Mouse (Mus musculus) hindbrain, embryonic 10.5 days (tissue): ENCODE results near the gene Pde1a. TPM values are rescaled to one million over a fixed set of nuclear protein-coding genes. Genes with fewer than 3 reads are reported as not detected.

Experiments used
- DNase-seq: peaks from one replicate; pipeline ENCODE4 v3.0.0-alpha.2; 2017; ENCODE audit warnings: low spot score
- H3K27ac ChIP-seq: fragments of 300-500 bp; sonication (generic); 2 replicates; pipeline ENCODE4 v1.5.1; 2016; ENCODE audit warnings: mild to moderate bottlenecking, moderate library complexity
- H3K27me3 ChIP-seq: fragments of 300-500 bp; sonication (generic); 2 replicates; pipeline ENCODE4 v1.6.1; 2016; ENCODE audit warnings: mild to moderate bottlenecking; ENCODE audit not compliant: poor library complexity, insufficient read depth, severe bottlenecking
- H3K36me3 ChIP-seq: fragments of 300-500 bp; sonication (generic); 2 replicates; pipeline ENCODE4 v1.6.1; 2016; ENCODE audit warnings: mild to moderate bottlenecking, moderate library complexity
- H3K4me1 ChIP-seq: fragments of 300-500 bp; sonication (generic); replicated peaks from 2 replicates; pipeline ENCODE4 v1.6.1; 2016; ENCODE audit warnings: mild to moderate bottlenecking
- H3K4me3 ChIP-seq: fragments of 300-500 bp; sonication (generic); 2 replicates; pipeline ENCODE4 v1.5.1; 2016; ENCODE audit warnings: mild to moderate bottlenecking, moderate library complexity
- H3K9me3 ChIP-seq: fragments of 300-500 bp; sonication (generic); 2 replicates; pipeline ENCODE4 v1.6.1; 2016; ENCODE audit warnings: mild to moderate bottlenecking, moderate library complexity
- WGBS: fragments of 180-500 bp; shearing (Covaris S2); methylation state at CpG from one replicate; pipeline ENCODE4 v1.1.7; 2016; 5-methylcytosine and 5-hydroxymethylcytosine counted together
- polyA plus RNA-seq: library from polyadenylated mRNA; unstranded; fragments of >200 nt; fragmentation: Nextera tagmentation; extraction: Ambion mirVana; gene quantifications from 2 replicates; pipeline ENCODE4 v1.2.1, GENCODE M21; 2016

The Pde1a gene
- polyA plus RNA-seq, 1 experiment from 2014 or later: 0.55 TPM

DNA sequence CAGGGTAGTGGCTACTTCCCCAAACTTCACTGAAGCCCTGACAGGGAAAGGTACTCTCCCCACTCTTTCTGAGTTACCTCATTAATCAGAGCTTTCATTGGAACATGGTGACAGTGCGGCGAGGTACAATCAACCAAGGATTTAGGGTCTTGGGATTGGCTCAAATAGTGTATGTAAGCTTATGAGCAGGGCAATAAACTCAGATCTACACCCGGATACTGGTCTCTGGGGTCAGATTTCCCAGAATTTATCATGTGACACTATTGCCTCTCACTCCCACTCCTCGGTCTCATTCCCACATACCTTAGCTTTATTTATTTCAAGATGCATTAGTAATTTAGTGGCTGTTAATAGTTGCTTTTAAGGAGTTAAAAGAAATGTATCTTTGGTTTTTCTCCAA, 303.4 kb downstream of the Pde1a start:
- 88% methylated on average over 4 of the region's 4 CpGs for WGBS
- Histone ChIP-seq H3K36me3 (no peaks in the 10 kb centered on the region), H3K27ac (no peak overlapping the region), H3K4me1 (no peaks in the 10 kb centered on the region), H3K4me3 (no peak overlapping the region), H3K27me3 (no peaks in the 10 kb centered on the region), H3K9me3 (no peaks in the 10 kb centered on the region)
- DNase-seq: no peak

- Histone ChIP-seq H3K9me3 (no peaks in the 10 kb centered on the region), H3K4me1 (no peaks in the 10 kb centered on the region), H3K27ac (no peak overlapping the region), H3K4me3 (no peak overlapping the region), H3K27me3 (no peaks in the 10 kb centered on the region), H3K36me3 (no peaks in the 10 kb centered on the region)
- no peak for DNase-seq
- WGBS: 72% methylated on average over 3 of the region's 3 CpGs
Observed at GRCm38 (mm10) chr2:79819543-79819942, 309.7 kb downstream of the Pde1a start.

GRCm38 (mm10) chr2:79815708-79816484, 313.4 kb downstream of the Pde1a start:
- no peak for DNase-seq
- Histone ChIP-seq H3K4me3 (no peak overlapping the region), H3K27me3 (no peaks in the 10 kb centered on the region), H3K4me1 (no peaks in the 10 kb centered on the region), H3K27ac (no peak overlapping the region), H3K9me3 (no peaks in the 10 kb centered on the region), H3K36me3 (no peaks in the 10 kb centered on the region)
- WGBS: 64% methylated on average over 3 of the region's 3 CpGs

- peak; percentile 85 for DNase-seq
- 10% methylated on average over 7 of the region's 7 CpGs for WGBS
- Histone ChIP-seq H3K4me1 (peaks cover 38% of the 10 kb centered on the region), H3K9me3 (no peaks in the 10 kb centered on the region), H3K27ac (peak overlapping the region; percentile 72), H3K27me3 (no peaks in the 10 kb centered on the region), H3K4me3 (no peak overlapping the region), H3K36me3 (no peaks in the 10 kb centered on the region)
Observed at GRCm38 (mm10) chr2:79798627-79799026, 330.6 kb downstream of the Pde1a start.

- no peak overlapping the region for H3K4me3 ChIP-seq
- H3K27ac ChIP-seq: no peak overlapping the region; the same call in 1 of the 2 replicates
- H3K4me1 ChIP-seq: peaks cover 38% of the 10 kb centered on the region
- no peak for DNase-seq
- H3K9me3 ChIP-seq: no peaks in the 10 kb centered on the region
- 56% methylated on average over 2 of the region's 2 CpGs for WGBS
- no peaks in the 10 kb centered on the region for H3K36me3 ChIP-seq
- no peaks in the 10 kb centered on the region for H3K27me3 ChIP-seq
Observed at GRCm38 (mm10) chr2:79797444-79797843, 331.8 kb downstream of the Pde1a start.

DNA sequence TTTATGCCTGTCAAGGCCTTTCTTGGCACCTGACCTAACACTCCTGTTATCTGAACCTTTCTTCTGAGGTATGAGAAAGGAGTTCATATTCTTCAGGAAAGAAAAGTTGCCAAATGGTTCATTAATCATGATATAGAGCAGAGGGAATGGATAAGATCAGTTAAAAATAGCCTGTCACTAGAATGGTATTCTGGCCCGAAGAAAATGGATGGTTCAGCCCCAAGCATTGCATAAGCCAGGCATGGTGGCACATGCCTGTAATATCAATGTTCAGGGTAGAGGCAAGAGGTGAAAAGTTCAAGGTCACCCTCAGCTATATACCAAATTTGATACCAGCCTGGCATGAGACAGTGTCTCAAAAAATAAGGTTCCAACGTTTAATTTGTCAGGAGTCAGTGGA, 336.1 kb downstream of the Pde1a start:
- H3K4me3 ChIP-seq: no peak overlapping the region

GRCm38 (mm10) chr2:79786467-79786866, 342.8 kb downstream of the Pde1a start:
- Histone ChIP-seq H3K36me3 (no peaks in the 10 kb centered on the region), H3K9me3 (no peaks in the 10 kb centered on the region), H3K27ac (no peak overlapping the region), H3K27me3 (no peaks in the 10 kb centered on the region), H3K4me3 (no peak overlapping the region), H3K4me1 (no peaks in the 10 kb centered on the region)
- DNase-seq: no peak
- 93% methylated on average over 11 of the region's 11 CpGs for WGBS

More for the DNA sequence above, 336.1 kb downstream of the Pde1a start:
- no peak for DNase-seq
- WGBS: 86% methylated on average over 2 of the region's 2 CpGs
- no peaks in the 10 kb centered on the region for H3K27me3 ChIP-seq
- H3K27ac ChIP-seq: no peak overlapping the region
- no peaks in the 10 kb centered on the region for H3K36me3 ChIP-seq
- H3K9me3 ChIP-seq: no peaks in the 10 kb centered on the region
- H3K4me1 ChIP-seq: peaks cover 14% of the 10 kb centered on the region

GRCm38 (mm10) chr2:79785541-79786134, 343.6 kb downstream of the Pde1a start:
- Histone ChIP-seq H3K9me3 (no peaks in the 10 kb centered on the region), H3K27me3 (no peaks in the 10 kb centered on the region), H3K27ac (no peak overlapping the region), H3K4me1 (no peaks in the 10 kb centered on the region), H3K4me3 (no peak overlapping the region), H3K36me3 (no peaks in the 10 kb centered on the region)
- no peak for DNase-seq
- 73% methylated on average over 8 of the region's 8 CpGs for WGBS

Other genes with a start within 250 kb of the Pde1a start
- gene Prdx6b, start 163.0 kb upstream of the Pde1a start, polyA plus RNA-seq: not detected in 2 replicates
- 74.3 and 83.8 TPM in 2 replicates for gene Dnajc10, start 186.0 kb upstream of the Pde1a start, polyA plus RNA-seq